Mouse (Mus musculus) adrenal gland, postnatal 14 days (tissue): ENCODE data around the gene Cntn1. TPM values are rescaled to one million over a fixed set of nuclear protein-coding genes. Genes with fewer than 3 reads are reported as not detected.

Experiments used
- total RNA-seq: library from RNA; stranded (reverse); gene quantifications from 2 replicates; pipeline ENCODE4 v1.2.3, GENCODE M21; 2021

Cntn1 gene
- total RNA-seq, 1 experiment from 2014 or later = 3.6 TPM

Other genes with a start within 250 kb of the Cntn1 start
- gene Smgc, start 212.9 kb upstream of the Cntn1 start, total RNA-seq = not detected in 2 replicates